Mouse (Mus musculus) liver, embryonic 16.5 days (tissue): ENCODE results near the gene Rpp25l. TPM values are rescaled to one million over a fixed set of nuclear protein-coding genes. Genes with fewer than 3 reads are reported as not detected.
"Not testable (repeated sequence)": the region's sequence is repeated elsewhere in the genome, so short reads cannot be mapped to it uniquely, and the experiment has no call there.

Experiments
- ATAC-seq: fragments of 200-750 bp; cut with Nextera tagmentation; 2 replicates; pipeline ENCODE4 v1.8.0; 2017; ENCODE audit warnings: low read depth, mild to moderate bottlenecking, moderate number of reproducible peaks, moderate library complexity
- H3K27ac ChIP-seq: fragments of 300-500 bp; sonication (generic); 2 replicates; pipeline ENCODE4 v1.5.1; 2014; ENCODE audit warnings: mild to moderate bottlenecking, low read length
- H3K27me3 ChIP-seq: fragments of 300-500 bp; sonication (generic); 2 replicates; pipeline ENCODE4 v1.6.1; 2014; ENCODE audit warnings: low read depth, low read length, mixed read lengths; ENCODE audit not compliant: control insufficient read depth, insufficient read depth
- H3K36me3 ChIP-seq: fragments of 300-500 bp; sonication (generic); 2 replicates; pipeline ENCODE4 v1.6.1; 2014; ENCODE audit warnings: mild to moderate bottlenecking; ENCODE audit not compliant: control insufficient read depth, insufficient read depth
- H3K4me1 ChIP-seq: fragments of 300-500 bp; sonication (generic); 2 replicates; pipeline ENCODE4 v1.6.1; 2014; ENCODE audit warnings: low read depth, low read length, mixed read lengths; ENCODE audit not compliant: control insufficient read depth
- H3K4me2 ChIP-seq: fragments of 300-500 bp; sonication (generic); 2 replicates; pipeline ENCODE4 v1.6.1; 2014; ENCODE audit warnings: low read depth, low read length, mixed read lengths
- H3K4me3 ChIP-seq: fragments of 300-500 bp; sonication (generic); 2 replicates; pipeline ENCODE4 v1.5.1; 2014; ENCODE audit warnings: low read depth, mild to moderate bottlenecking, low read length
- H3K9ac ChIP-seq: fragments of 300-500 bp; sonication (generic); 2 replicates; pipeline ENCODE4 v1.6.1; 2014; ENCODE audit warnings: low read depth, low read length
- H3K9me3 ChIP-seq: fragments of 300-500 bp; sonication (generic); replicated peaks from 2 replicates; pipeline ENCODE4 v1.6.1; 2016; ENCODE audit warnings: low read length; ENCODE audit not compliant: control insufficient read depth
- WGBS: fragments of 180-500 bp; shearing (Covaris S2); extraction: QIAGEN DNeasy Blood & Tissue Kit; methylation state at CpG from one replicate; pipeline ENCODE4 v1.1.7; 2014; ENCODE audit not compliant: insufficient replicate concordance; 5-methylcytosine and 5-hydroxymethylcytosine counted together
- polyA plus RNA-seq: library from polyadenylated mRNA; unstranded; fragments of >200 nt; fragmentation: Nextera tagmentation; extraction: Ambion mirVana; gene quantifications from 2 replicates; pipeline ENCODE4 v1.2.1, GENCODE M21; 2015

Rpp25l gene
- polyA plus RNA-seq, 1 experiment from 2014 or later, result 27.2 TPM

DNA sequence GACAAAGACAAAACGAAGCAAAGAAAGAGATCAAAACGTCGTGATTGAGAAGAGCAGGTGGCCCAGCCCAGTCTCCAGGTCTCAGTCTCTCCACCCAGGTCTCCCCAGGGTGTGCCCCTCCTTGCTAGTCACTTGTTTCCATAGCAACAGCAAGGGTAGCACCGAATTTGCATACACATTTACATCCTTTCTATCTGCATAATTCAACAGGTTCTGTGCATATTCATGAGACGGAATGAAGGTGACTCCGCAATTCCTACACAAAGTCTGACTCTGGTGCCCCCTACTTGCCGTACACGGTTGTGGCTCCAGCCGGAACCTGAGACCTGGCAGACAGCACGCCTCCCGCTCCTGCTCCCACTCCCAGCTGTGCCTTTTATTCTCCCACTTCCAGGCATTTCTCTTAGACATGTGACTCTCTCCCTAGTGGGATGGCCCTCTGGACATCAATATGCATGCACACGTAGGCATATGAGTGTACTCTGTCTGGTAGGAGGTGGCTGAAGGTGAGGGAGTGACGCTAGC is 6.3 kb downstream of the Rpp25l start:
- peaks cover 2% of the 10 kb centered on the region for H3K4me1 ChIP-seq
- no peak overlapping the region for H3K9ac ChIP-seq
- no peak overlapping the region for H3K4me3 ChIP-seq
- H3K27ac ChIP-seq, result no peak overlapping the region
- no peaks in the 10 kb centered on the region for H3K36me3 ChIP-seq
- no peak for ATAC-seq
- no peak overlapping the region for H3K4me2 ChIP-seq
- H3K9me3 ChIP-seq, result no peaks in the 10 kb centered on the region
- H3K27me3 ChIP-seq, result peaks cover 14% of the 10 kb centered on the region
- 4% methylated on average over 13 of the region's 13 CpGs for WGBS

DNA sequence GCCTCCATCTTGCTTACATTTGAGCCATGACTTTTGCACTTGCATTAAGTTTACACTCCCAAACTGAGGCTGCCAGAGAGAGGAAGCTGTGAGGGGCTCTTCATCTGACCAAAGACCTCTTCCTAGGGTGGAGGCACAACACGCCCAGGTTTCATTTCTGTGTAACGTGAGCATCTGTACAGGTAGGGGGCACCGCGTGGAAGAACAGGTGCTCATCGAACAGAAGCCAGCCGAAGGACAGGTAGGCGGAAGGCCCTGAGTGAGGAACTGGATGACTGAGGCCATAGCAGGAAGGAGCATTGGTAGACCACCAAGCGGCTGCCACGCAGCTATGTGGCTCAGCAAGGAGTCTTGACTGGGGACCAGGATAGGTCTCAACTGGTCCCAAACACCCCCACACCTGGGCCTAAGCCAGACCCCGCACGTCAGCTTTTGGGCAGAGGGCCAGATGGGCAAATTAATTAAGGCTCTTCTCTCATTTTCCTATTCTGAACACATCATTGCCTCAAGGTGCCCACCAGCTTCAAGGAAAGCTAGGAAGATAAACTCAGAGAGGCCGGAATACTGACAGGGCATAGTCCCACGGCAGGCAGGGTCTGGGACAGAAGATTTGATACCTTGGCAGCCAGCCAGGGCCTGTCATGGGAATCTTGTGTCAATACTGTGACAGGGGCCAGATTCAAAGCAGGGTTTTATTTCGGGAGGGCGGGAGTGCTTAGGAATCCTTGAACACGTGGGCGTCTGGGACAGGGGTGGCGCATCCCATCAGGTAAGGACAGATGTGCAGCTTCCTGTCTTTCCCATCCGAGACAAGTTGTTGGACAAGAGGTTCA is 7.2 kb downstream of the Rpp25l start:
- ATAC-seq, result no peak
- no peak overlapping the region for H3K9ac ChIP-seq
- peaks cover 14% of the 10 kb centered on the region for H3K27me3 ChIP-seq
- 58% methylated on average over 19 of the region's 19 CpGs for WGBS
- H3K4me2 ChIP-seq, result no peak overlapping the region
- no peak overlapping the region for H3K4me3 ChIP-seq
- H3K27ac ChIP-seq, result no peak overlapping the region
- H3K4me1 ChIP-seq, result no peaks in the 10 kb centered on the region
- no peaks in the 10 kb centered on the region for H3K36me3 ChIP-seq
- H3K9me3 ChIP-seq, result no peaks in the 10 kb centered on the region

DNA sequence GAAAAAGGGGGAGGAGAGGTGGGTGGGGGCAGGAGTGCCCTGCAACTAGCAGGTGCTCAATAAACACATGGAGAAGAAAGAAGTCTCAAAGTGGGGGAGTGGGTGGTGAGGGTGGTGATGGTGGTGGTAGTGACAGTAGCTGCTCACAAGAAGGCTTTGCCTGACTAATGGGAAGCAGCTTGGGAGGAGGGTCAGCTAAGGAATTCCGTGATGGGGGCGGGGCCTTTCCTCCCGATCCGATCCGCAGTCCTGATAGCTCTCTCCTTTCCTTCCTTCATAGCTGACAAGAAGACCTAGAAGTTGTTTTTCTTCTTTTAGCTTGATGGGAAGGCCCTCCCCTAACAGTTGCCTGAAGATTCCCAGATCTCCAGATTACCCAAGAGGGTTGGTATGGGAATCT is 8.7 kb downstream of the Rpp25l start:
- Histone ChIP-seq H3K4me3 (no peak overlapping the region), H3K27me3 (peaks cover 14% of the 10 kb centered on the region), H3K4me1 (no peaks in the 10 kb centered on the region), H3K4me2 (no peak overlapping the region), H3K27ac (no peak overlapping the region), H3K9ac (no peak overlapping the region), H3K36me3 (no peaks in the 10 kb centered on the region), H3K9me3 (no peaks in the 10 kb centered on the region)
- ATAC-seq, result no peak
- WGBS, result 11% methylated on average over 5 of the region's 5 CpGs

DNA sequence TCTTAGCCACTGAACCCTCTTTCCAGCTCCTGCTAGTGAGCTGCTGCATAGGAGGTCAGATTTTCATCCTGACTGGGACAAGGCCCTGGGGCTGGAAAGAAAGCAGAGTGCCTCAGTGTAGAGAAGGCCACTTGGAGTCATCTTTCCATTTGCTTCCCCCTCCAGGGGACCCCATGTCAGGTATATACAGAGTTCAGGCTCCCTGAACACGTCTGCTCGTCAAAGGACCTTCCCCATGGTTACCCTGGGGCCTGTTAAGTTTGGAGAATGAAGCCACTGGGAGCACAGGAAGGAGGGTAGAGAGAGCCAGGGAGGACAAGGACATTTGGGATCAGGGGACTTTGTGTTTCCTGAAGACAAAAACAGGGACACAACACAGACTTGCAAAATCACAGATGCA is 11.1 kb downstream of the Rpp25l start:
- H3K9ac ChIP-seq, H3K4me3 ChIP-seq, H3K36me3 ChIP-seq, H3K4me1 ChIP-seq, H3K27ac ChIP-seq, ATAC-seq, H3K9me3 ChIP-seq, H3K4me2 ChIP-seq: not testable (repeated sequence)
- 54% methylated on average over 2 of the region's 2 CpGs for WGBS
- H3K27me3 ChIP-seq, result peaks cover 10% of the 10 kb centered on the region

DNA sequence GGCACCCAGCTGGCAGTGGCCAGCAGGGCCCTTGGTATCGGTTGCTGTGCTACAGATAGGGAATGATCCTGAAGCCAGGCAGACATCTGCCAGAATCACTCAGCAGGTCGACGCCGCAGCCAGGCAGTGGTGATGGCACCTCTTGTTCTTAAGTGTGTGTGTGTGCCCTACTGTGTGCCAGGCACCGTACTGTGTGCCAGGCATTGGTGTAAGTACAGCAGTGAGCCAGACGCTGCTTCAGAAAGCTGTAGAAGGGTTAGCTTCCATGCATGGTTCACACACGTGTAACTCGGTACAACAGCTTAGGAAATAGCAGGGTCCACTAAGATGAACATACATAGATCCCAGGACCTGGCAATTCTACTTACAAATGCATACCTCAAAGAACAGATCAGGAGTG is 13.1 kb downstream of the Rpp25l start:
- H3K4me3 ChIP-seq, H3K4me2 ChIP-seq, H3K27ac ChIP-seq, ATAC-seq, H3K27me3 ChIP-seq, H3K9ac ChIP-seq, H3K36me3 ChIP-seq, H3K9me3 ChIP-seq, H3K4me1 ChIP-seq: not testable (repeated sequence)
- 46% methylated on average over 2 of the region's 8 CpGs for WGBS

DNA sequence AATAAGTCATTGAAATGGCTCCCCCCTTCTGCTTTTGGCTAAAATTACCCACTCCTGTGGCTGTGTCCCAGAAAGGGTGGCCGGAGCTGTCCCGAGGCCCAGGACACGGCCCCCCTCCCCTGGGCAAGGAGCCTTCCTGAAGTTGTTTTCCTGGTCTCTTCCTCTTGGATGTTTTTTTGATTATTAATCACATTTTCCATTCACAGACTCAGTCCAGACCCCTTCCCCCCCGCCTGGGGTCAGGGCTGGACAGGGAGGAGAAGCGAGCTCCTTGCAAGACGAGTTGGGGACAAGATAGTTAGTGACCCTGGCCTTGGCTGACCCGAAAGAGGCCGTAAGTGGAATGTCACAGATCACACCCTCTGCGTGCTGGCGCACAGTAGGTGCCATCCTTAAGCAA is 13.6 kb downstream of the Rpp25l start, which contains the start of gene Il11ra1:
Il11ra1 (plus strand) TSS at position 207 of the 400 bp plus-strand sequence.
- WGBS, result 57% methylated on average over 9 of the region's 10 CpGs
- not testable (repeated sequence) for H3K27ac ChIP-seq, H3K27me3 ChIP-seq, H3K36me3 ChIP-seq, H3K4me1 ChIP-seq, H3K9me3 ChIP-seq, H3K9ac ChIP-seq, ATAC-seq, H3K4me2 ChIP-seq, H3K4me3 ChIP-seq

DNA sequence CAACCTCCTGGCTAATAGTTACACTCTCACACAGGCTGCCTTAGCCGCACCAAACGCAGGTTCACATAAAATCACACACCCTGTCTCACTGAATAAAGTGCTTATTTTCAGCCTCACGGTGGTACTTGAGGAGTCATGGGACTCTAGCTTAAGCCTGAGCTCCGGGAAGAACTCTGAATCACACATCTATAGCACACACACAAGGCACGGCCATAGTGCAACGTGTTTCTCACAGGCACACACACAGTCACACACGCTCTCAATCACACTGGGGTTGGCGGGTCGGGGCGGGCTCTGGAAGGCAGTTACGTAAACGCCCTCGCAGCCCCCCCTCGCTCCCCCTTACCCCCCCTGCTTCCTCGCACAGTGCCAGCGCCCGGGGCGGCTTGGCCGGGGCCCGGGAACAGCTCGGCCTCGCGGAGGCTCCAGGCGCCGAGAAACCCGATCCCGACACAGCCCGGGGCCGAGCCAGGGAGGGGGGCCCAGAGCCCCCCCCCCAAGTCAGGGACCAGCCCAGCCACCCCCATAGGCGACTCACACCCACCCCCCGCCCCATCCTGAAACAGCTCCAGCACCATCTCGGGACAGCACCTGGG is 14.8 kb downstream of the Rpp25l start:
- not testable (repeated sequence) for H3K4me2 ChIP-seq, H3K9me3 ChIP-seq, H3K4me3 ChIP-seq, H3K27me3 ChIP-seq, H3K4me1 ChIP-seq, ATAC-seq, H3K9ac ChIP-seq, H3K36me3 ChIP-seq, H3K27ac ChIP-seq
- 14% methylated on average over 21 of the region's 32 CpGs for WGBS

DNA sequence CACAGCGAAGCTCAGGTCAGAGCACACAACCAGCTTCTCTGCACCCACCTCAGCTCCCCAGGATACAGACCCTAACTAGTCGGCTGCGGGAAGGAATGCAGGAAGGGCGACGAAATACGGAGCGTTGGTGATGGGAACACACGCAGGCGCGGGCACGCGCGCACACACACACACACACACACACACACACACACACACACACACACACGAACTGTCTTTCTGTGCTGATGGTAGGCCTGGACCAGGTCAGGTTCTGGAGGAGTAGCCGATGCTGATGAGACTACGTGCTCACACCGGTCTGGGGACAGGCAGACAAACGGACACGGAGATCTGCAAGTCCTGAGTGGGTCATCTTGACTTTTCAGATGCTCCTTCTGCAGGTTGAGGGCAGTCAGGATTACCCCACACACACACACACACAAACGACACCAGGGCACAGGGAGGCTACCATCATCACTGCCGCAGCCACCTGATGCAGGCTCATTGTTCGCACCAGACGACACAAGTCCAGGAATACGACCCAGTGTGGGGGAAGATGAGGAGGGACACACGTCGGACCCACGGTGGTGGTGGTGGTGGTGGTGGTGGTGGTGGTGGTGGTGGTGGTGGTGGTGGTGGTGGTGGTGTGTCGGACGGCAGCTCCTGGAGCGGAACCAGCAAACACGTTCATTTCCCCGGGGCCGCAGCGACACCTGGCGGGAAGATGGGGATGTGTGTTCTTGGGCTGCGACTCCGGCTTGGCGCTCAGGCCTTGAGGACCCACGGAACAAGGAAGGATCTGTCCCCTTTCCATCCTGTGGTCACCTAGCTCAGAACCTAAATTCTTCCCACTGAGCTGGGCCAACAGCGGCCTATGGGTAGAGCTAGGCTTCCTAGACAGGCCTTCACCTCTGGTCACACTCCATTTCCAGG is 16.1 kb downstream of the Rpp25l start, which contains the start of gene Cntfr:
Cntfr (minus strand) TSS at position 160 of the 912 bp plus-strand sequence.
- H3K4me3 ChIP-seq, H3K36me3 ChIP-seq, H3K4me1 ChIP-seq, H3K4me2 ChIP-seq, H3K9ac ChIP-seq, ATAC-seq, H3K9me3 ChIP-seq, H3K27me3 ChIP-seq, H3K27ac ChIP-seq: not testable (repeated sequence)
- WGBS, result 13% methylated on average over 23 of the region's 40 CpGs
